Mouse (Mus musculus) brown adipose tissue, adult 24 weeks (tissue): ENCODE data around the gene Sh2d2a. TPM values are rescaled to one million over a fixed set of nuclear protein-coding genes. Genes with fewer than 3 reads are reported as not detected.
"Not testable (repeated sequence)": the region's sequence is repeated elsewhere in the genome, so short reads cannot be mapped to it uniquely, and the experiment has no call there.

Source experiments
- H3K27ac ChIP-seq: fragments of 200-500 bp; replicated peaks from 2 replicates; pipeline ENCODE4 v1.5.1; 2012; ENCODE audit warnings: low read depth, mild to moderate bottlenecking, low read length
- H3K4me1 ChIP-seq: fragments of 200-500 bp; 2 replicates; pipeline ENCODE4 v1.6.1; 2012; ENCODE audit warnings: low read length, mixed read lengths; ENCODE audit not compliant: control insufficient read depth, insufficient read depth, insufficient read length
- H3K4me3 ChIP-seq: fragments of 200-500 bp; 2 replicates; pipeline ENCODE4 v1.5.1; 2012; ENCODE audit warnings: low read depth, mild to moderate bottlenecking, low read length, moderate library complexity; ENCODE audit not compliant: insufficient read depth
- polyA plus RNA-seq: library from polyadenylated mRNA; stranded (reverse); fragments of >200 nt; gene quantifications from 2 replicates; pipeline ENCODE4 v1.2.4, GENCODE M21; 2012; ENCODE audit not compliant: missing spikeins, insufficient read depth, insufficient read length

Gene Sh2d2a
- polyA plus RNA-seq, 1 experiment, result not detected

DNA sequence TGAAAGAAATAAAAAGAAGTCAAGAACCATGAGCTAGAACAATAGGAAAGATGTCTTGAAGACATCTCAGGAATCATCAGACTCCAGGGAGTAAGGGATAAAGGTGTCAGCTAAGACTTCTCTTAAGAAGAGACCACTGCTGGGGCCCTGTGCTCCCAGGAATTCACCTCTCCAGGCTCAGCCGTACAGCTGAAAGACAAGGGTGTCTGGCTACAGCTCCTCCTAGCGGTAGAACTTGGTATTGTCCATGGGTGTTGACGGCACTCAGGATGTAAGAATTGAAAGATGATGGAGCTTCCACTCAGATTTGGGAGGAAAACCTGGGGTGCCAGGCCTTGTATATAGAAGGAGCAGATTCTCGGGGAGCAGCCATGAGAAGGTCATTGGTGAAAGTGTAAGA, 7.9 kb upstream of the Sh2d2a start:
- H3K4me1 ChIP-seq, result no peaks in the 10 kb centered on the region
- no peak overlapping the region for H3K27ac ChIP-seq
- no peak overlapping the region for H3K4me3 ChIP-seq

DNA sequence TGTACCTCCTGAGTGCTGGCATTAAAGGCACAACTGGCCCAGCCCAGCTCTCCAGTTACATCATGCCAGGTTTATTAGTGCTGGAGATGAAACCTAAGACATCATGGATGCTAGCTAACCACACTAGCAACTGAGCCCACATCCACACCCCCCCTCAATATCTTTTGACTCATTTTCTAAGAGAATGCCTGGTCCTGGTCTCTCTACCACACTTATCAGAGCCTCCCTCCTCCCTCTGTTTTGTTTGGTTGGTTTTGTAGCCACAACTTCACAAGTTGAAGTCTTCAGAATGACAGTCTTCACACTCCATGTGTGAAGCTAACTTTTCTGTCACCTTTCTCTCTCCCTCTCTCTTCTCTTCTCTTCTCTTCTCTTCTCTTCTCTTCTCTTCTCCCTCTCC, 5.7 kb upstream of the Sh2d2a start:
- Histone ChIP-seq H3K4me1 (no peaks in the 10 kb centered on the region), H3K4me3 (no peak overlapping the region), H3K27ac (no peak overlapping the region)

- Histone ChIP-seq H3K4me3 (no peak overlapping the region), H3K4me1 (no peaks in the 10 kb centered on the region; the same call in 1 of the 2 replicates), H3K27ac (no peak overlapping the region)
These were observed 1.6 kb upstream of the Sh2d2a start for GRCm38 (mm10) chr3:87844981-87845380.

DNA sequence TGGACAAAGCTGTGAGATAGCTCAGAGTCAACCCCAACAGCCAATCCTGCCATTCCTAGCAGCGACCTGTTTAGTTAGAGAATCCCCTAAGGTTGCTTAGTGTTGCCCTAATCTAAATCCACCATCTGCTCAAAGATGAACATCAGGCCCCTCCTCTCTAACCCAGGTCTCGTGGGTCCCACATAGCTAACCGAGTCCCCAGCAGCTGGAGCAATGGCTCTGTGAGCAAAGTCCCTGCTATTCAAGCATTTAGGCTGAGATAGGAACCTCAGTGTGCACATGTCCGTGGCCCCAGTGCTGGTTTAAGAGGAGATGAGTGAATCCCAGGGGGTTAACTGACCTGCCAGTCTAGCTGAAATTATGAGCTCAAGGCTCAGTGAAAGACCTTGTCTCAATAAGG, 369 bp upstream of the Sh2d2a start:
- no peak overlapping the region for H3K4me3 ChIP-seq
- H3K4me1 ChIP-seq, result no peaks in the 10 kb centered on the region; the same call in 1 of the 2 replicates
- no peak overlapping the region for H3K27ac ChIP-seq

GRCm38 (mm10) chr3:87847680-87848079, 1.1 kb downstream of the Sh2d2a start:
- Histone ChIP-seq H3K4me1 (no peaks in the 10 kb centered on the region; the same call in 1 of the 2 replicates), H3K27ac (no peak overlapping the region), H3K4me3 (no peak overlapping the region)

DNA sequence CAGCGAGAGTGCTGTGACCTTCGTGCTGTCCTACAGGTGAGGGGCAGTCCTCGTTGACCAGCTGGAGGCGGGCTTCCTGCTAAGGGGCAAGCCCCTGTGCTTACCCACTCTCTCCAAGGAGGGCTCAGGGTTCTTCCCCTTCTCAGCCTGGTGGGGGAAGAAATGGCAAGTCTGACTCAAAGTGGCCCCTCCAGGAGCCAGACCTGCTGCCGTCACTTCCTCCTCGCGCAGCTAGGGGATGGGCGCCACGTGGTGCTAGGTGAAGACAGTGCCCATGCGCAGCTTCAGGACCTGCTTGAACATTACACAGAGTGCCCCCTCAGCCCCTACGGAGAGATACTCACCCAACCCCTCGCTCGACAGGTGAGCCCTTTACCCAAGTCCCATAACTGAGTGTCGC, 2.6 kb downstream of the Sh2d2a start:
- H3K27ac ChIP-seq, result no peak overlapping the region
- H3K4me1 ChIP-seq, result no peaks in the 10 kb centered on the region; the same call in 1 of the 2 replicates
- H3K4me3 ChIP-seq, result no peak overlapping the region

GRCm38 (mm10) chr3:87854795-87855568, 8.4 kb downstream of the Sh2d2a start:
- no peak overlapping the region for H3K4me3 ChIP-seq
- H3K27ac ChIP-seq, result no peak overlapping the region
- 0 out of 2 replicates have a peak, but pooled peaks cover 5% of the 10 kb centered on the region for H3K4me1 ChIP-seq

GRCm38 (mm10) chr3:87855936-87856335, 9.4 kb downstream of the Sh2d2a start:
- Histone ChIP-seq H3K4me1 (0 out of 2 replicates have a peak, but pooled peaks cover 6% of the 10 kb centered on the region), H3K27ac (no peak overlapping the region), H3K4me3 (no peak overlapping the region)

- no peak overlapping the region for H3K27ac ChIP-seq
- no peak overlapping the region for H3K4me3 ChIP-seq
- peaks cover 19% of the 10 kb centered on the region for H3K4me1 ChIP-seq
These were observed 11.1 kb downstream of the Sh2d2a start for GRCm38 (mm10) chr3:87857666-87858065.

GRCm38 (mm10) chr3:87859813-87860212, 13.3 kb downstream of the Sh2d2a start:
- H3K4me3 ChIP-seq, result no peak overlapping the region
- no peak overlapping the region for H3K27ac ChIP-seq
- H3K4me1 ChIP-seq, result peaks cover 19% of the 10 kb centered on the region

GRCm38 (mm10) chr3:87864111-87864510, 17.6 kb downstream of the Sh2d2a start:
- not testable (repeated sequence) for H3K27ac ChIP-seq, H3K4me3 ChIP-seq
- peaks cover 13% of the 10 kb centered on the region for H3K4me1 ChIP-seq

GRCm38 (mm10) chr3:87877730-87878129, 31.2 kb downstream of the Sh2d2a start:
- H3K27ac ChIP-seq, result no peak overlapping the region
- H3K4me3 ChIP-seq, result no peak overlapping the region
- H3K4me1 ChIP-seq, result no peaks in the 10 kb centered on the region; the same call in 1 of the 2 replicates

DNA sequence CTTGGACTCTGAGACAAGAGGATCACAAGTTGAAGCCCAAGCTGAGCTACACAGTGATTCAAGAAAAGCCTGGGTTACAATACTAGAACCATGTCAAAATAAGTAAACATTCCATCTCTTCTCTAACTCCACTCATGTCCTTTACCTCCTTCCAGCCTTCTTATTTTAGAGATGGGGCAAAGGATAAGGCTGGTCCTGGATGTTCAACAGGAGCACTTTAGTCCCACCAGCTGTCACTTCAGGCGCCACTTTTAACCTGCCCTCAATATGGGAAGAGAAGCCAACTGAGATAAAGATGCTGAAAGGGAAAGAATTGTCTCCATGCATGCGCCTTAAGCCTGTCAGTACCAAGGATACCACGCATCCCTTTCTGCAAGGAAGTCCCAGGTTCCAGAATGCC, 37.7 kb downstream of the Sh2d2a start:
- peaks cover 8% of the 10 kb centered on the region; the same call in 1 of the 2 replicates for H3K4me1 ChIP-seq
- peak overlapping the region; percentile 78 for H3K4me3 ChIP-seq
- no peak overlapping the region for H3K27ac ChIP-seq

DNA sequence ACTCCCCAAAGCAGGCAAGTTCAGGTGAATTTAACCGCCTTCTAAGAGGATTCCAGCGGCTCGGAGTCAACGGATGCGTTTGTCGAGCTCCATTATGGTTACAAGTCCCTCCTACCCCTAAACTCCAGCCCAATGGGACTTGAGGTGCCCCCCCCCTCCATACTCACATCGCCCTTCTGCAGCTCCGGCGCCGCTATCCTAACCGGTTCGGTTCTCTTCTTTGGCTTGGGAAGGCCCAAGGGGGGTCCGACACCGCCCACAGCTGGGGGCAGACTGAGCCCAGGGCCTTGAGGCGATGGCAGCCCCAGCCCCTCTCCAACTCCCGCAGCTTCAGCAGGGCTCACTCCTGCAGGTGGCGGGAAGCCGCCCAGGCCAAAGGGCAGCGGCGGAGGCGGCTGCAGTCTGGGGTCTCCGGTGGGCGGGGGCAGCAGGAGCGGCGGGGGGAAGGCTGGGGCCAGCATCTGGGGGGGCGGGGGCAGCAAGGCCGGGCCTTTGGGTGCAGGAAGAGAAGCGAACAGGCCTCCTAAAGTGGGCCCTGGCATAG, 38.2 kb downstream of the Sh2d2a start:
- Histone ChIP-seq H3K4me1 (peaks cover 8% of the 10 kb centered on the region; the same call in 1 of the 2 replicates), H3K27ac (peak overlapping the region; percentile 78), H3K4me3 (peak overlapping the region; percentile 78)

GRCm38 (mm10) chr3:87885281-87886003, 38.9 kb downstream of the Sh2d2a start, which contains the start of gene Prcc:
TSS of gene Prcc (minus strand) at chr3:87885608.
- Histone ChIP-seq H3K4me3 (peak within 1 kb of the TSS; percentile 78), H3K27ac (peak within 1 kb of the TSS; percentile 78)

More at GRCm38 (mm10) chr3:87885281-87886003, 38.9 kb downstream of the Sh2d2a start, which contains the start of gene Prcc:
- peaks cover 8% of the 10 kb centered on the region; the same call in 1 of the 2 replicates for H3K4me1 ChIP-seq
